Mouse (Mus musculus): ENCODE measurements around the gene Bms1.

The Bms1 gene

GRCm38 (mm10) chr6:118350342-118350741, 68.9 kb downstream of the Bms1 start:
- DNase-seq = no peak

- DNase-seq = no peak
These were observed 71.1 kb downstream of the Bms1 start for GRCm38 (mm10) chr6:118348186-118348585.

GRCm38 (mm10) chr6:118347291-118347690, 72.0 kb downstream of the Bms1 start:
- DNase-seq = no peak

- no peak for DNase-seq
These were observed 77.3 kb downstream of the Bms1 start for GRCm38 (mm10) chr6:118341861-118342485.

- DNase-seq = no peak
These were observed 81.6 kb downstream of the Bms1 start for GRCm38 (mm10) chr6:118337660-118338059.

GRCm38 (mm10) chr6:118336541-118337480, 82.5 kb downstream of the Bms1 start:
- DNase-seq = no peak

GRCm38 (mm10) chr6:118335934-118336450, 83.3 kb downstream of the Bms1 start:
- no peak for DNase-seq

- no peak for DNase-seq
These were observed 85.4 kb downstream of the Bms1 start for GRCm38 (mm10) chr6:118333861-118334260.
